Comparison of ENCODE assay signal across 8 mouse cellular contexts in the genomic region with DNA sequence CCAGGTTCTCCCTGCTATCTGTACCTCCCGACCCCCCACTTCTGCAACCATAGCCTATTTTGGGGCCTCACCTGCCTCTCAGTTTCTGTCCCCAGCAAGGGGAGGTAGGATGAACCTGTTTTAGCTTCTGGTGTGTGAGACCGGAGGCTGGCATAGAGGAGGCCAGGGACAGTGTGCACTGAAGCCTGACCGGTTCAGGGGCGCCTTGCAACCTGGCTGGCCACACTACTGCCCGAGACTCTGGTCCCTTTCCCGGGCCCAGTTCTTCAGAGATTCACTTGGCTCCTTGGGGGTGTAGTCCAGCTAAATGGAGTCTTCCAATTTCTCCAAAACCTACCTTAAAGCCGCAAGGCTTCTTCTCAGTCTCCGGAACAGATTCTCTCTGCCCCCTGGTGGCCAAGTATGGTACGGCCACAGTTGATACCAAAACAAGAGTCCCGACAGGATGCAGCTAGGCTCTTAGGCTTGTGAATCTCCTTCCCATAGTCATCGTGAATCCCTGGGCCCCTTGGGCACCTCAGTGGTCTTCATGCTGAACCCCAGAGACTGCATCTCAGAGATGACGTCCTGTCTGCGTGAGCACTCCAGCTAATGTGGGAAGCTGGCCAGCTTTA. TPM values are rescaled to one million over a fixed set of nuclear protein-coding genes. Genes with fewer than 3 reads are reported as not detected.
A peak's percentile ranks its signal among the peaks of the same experiment; 100 is the strongest.
DNase-seq lines count a peak whose midpoint lies in the region; ATAC-seq and TF ChIP-seq lines count a peak whose summit lies in the region.

No protein-coding gene starts in this region.

- ATAC-seq in erythroblast, adult 5-6 weeks (replicated peaks; ENCODE audit: low FRiP score, poor library complexity, severe bottlenecking) = peak; percentile 93
- ATAC-seq in heart, embryonic 11.5 days (replicated peaks; ENCODE audit: insufficient number of reproducible peaks, low FRiP score, low TSS enrichment) = no peak
- ATAC-seq in kidney, embryonic 15.5 days (replicated peaks; ENCODE audit: low FRiP score) = no peak
- no peak for ATAC-seq in limb, embryonic 15.5 days (ENCODE audit: insufficient number of reproducible peaks, low FRiP score, low TSS enrichment, low read depth)

- no peaks in the 10 kb centered on the region for H3K4me1 ChIP-seq in bone marrow macrophage, adult 2 months (ENCODE audit: control insufficient read depth, insufficient read depth, low read length)
- peaks cover 12% of the 10 kb centered on the region for H3K4me1 ChIP-seq in heart, embryonic 11.5 days (ENCODE audit: control insufficient read depth, insufficient read depth, low read length)
- H3K4me1 ChIP-seq in kidney, embryonic 15.5 days = peaks cover 5% of the 10 kb centered on the region
- peaks cover 8% of the 10 kb centered on the region; the same call in 1 of the 2 replicates for H3K4me1 ChIP-seq in limb, embryonic 15.5 days

- no peak overlapping the region for H3K9ac ChIP-seq in heart, embryonic 11.5 days (ENCODE audit: low read depth, low read length)
- H3K9ac ChIP-seq in kidney, embryonic 15.5 days = no peak overlapping the region
- H3K9ac ChIP-seq in limb, embryonic 15.5 days = no peak overlapping the region

- peak; percentile 71 for TF ChIP-seq CTCF in bone marrow macrophage, adult 2 months (IDR thresholded peaks at IDR 0.05; ENCODE audit: low read depth, low read length)

- peak overlapping the region; percentile 14 for H3K4me2 ChIP-seq in heart, embryonic 11.5 days
- peak overlapping the region; percentile 54 for H3K4me2 ChIP-seq in kidney, embryonic 15.5 days
- H3K4me2 ChIP-seq in limb, embryonic 15.5 days = 0 out of 2 replicates have a peak overlapping the region, but pooled peaks have one; percentile 14

- no peaks in the 10 kb centered on the region for H3K36me3 ChIP-seq in heart, embryonic 11.5 days (ENCODE audit: control insufficient read depth, insufficient read depth, low read length)
- H3K36me3 ChIP-seq in kidney, embryonic 15.5 days = no peaks in the 10 kb centered on the region
- H3K36me3 ChIP-seq in limb, embryonic 15.5 days = no peaks in the 10 kb centered on the region

- TF ChIP-seq POLR2A in bone marrow macrophage, adult 2 months (IDR thresholded peaks at IDR 0.05; ENCODE audit: borderline replicate concordance, low read depth, low read length) = no peak

- DNase-seq in B cell, adult 2 months = peak; percentile 95 to 96
- DNase-seq in naive thymus-derived CD4-positive, alpha-beta T cell, adult 2 months (ENCODE audit: low read depth) = peak; percentile 91
- peak; percentile 79 to 93 for DNase-seq in spleen, postnatal 4 days (ENCODE audit: low spot score in 2 of 2)

- H3K27ac ChIP-seq in bone marrow macrophage, adult 2 months (ENCODE audit: insufficient read depth, low read depth, low read length) = no peak overlapping the region
- no peak overlapping the region for H3K27ac ChIP-seq in heart, embryonic 11.5 days (ENCODE audit: low read depth, low read length)
- no peak overlapping the region for H3K27ac ChIP-seq in kidney, embryonic 15.5 days
- H3K27ac ChIP-seq in limb, embryonic 15.5 days = no peak overlapping the region

- 16% methylated on average over 13 of the region's 13 CpGs for WGBS in heart, embryonic 11.5 days (ENCODE audit: insufficient replicate concordance)
- WGBS in kidney, embryonic 15.5 days = 14% methylated on average over 13 of the region's 13 CpGs
- WGBS in limb, embryonic 15.5 days = 23% methylated on average over 13 of the region's 13 CpGs

- H3K27me3 ChIP-seq in heart, embryonic 11.5 days (ENCODE audit: control insufficient read depth, insufficient read depth, low read length) = no peaks in the 10 kb centered on the region
- 0 out of 2 replicates have a peak, but pooled peaks cover 2% of the 10 kb centered on the region for H3K27me3 ChIP-seq in kidney, embryonic 15.5 days
- H3K27me3 ChIP-seq in limb, embryonic 15.5 days = no peaks in the 10 kb centered on the region

- no peaks in the 10 kb centered on the region for H3K9me3 ChIP-seq in heart, embryonic 11.5 days (replicated peaks; ENCODE audit: control insufficient read depth, low read length)
- no peaks in the 10 kb centered on the region for H3K9me3 ChIP-seq in kidney, embryonic 15.5 days (replicated peaks)
- no peaks in the 10 kb centered on the region for H3K9me3 ChIP-seq in limb, embryonic 15.5 days

- no peak overlapping the region for H3K4me3 ChIP-seq in bone marrow macrophage, adult 2 months (ENCODE audit: insufficient read depth, low read length)
- no peak overlapping the region for H3K4me3 ChIP-seq in heart, embryonic 11.5 days (ENCODE audit: low read depth, low read length)
- H3K4me3 ChIP-seq in kidney, embryonic 15.5 days (replicated peaks) = peak overlapping the region; percentile 21
- H3K4me3 ChIP-seq in limb, embryonic 15.5 days = no peak overlapping the region

RNA-seq across cellular contexts. Expression of a gene that starts 22.0 kb away (rescaled TPM):
- polyA plus RNA-seq in bone marrow macrophage, adult 2 months (2012; ENCODE audit: insufficient read depth, insufficient read length, missing spikeins) = 4.1 and 4.3 TPM in 2 replicates
- total RNA-seq in erythroblast, adult 5-6 weeks (2015; ENCODE audit: low replicate concordance) = not detected in 2 replicates
- total RNA-seq in erythroblast, adult 5-6 weeks (2017; ENCODE audit: low replicate concordance) = not detected in 2 replicates
- 0.26 and 0.27 TPM in 2 replicates for polyA plus RNA-seq in heart, embryonic 11.5 days (2014; fragmentation: Nextera tagmentation; extraction: Ambion mirVana)
- polyA plus RNA-seq in kidney, embryonic 15.5 days (2015; fragmentation: Nextera tagmentation; extraction: Ambion mirVana) = 3.7 and 4.3 TPM in 2 replicates
- polyA plus RNA-seq in limb, embryonic 15.5 days (2015; fragmentation: Nextera tagmentation; extraction: Ambion mirVana) = 0.68 TPM in 2 replicates

RNA-seq across cellular contexts. Expression of a gene that starts 48.8 kb away (rescaled TPM):
- polyA plus RNA-seq in bone marrow macrophage, adult 2 months (2012; ENCODE audit: insufficient read depth, insufficient read length, missing spikeins) = 1,270 and 1,466 TPM in 2 replicates
- 701 and 899 TPM in 2 replicates for total RNA-seq in erythroblast, adult 5-6 weeks (2015; ENCODE audit: low replicate concordance)
- 332 and 357 TPM in 2 replicates for total RNA-seq in erythroblast, adult 5-6 weeks (2017; ENCODE audit: low replicate concordance)
- 855 and 888 TPM in 2 replicates for polyA plus RNA-seq in heart, embryonic 11.5 days (2014; fragmentation: Nextera tagmentation; extraction: Ambion mirVana)
- polyA plus RNA-seq in kidney, embryonic 15.5 days (2015; fragmentation: Nextera tagmentation; extraction: Ambion mirVana) = 1,072 and 1,152 TPM in 2 replicates
- 1,005 and 1,062 TPM in 2 replicates for polyA plus RNA-seq in limb, embryonic 15.5 days (2015; fragmentation: Nextera tagmentation; extraction: Ambion mirVana)

RNA-seq across cellular contexts. Expression of a gene that starts 52.5 kb away (rescaled TPM):
- polyA plus RNA-seq in bone marrow macrophage, adult 2 months (2012; ENCODE audit: insufficient read depth, insufficient read length, missing spikeins) = 9.6 and 9.7 TPM in 2 replicates
- not detected in 2 replicates for total RNA-seq in erythroblast, adult 5-6 weeks (2015; ENCODE audit: low replicate concordance)
- 0.34 TPM in 1 of 2 replicates, not detected in the other for total RNA-seq in erythroblast, adult 5-6 weeks (2017; ENCODE audit: low replicate concordance)
- 5.0 and 6.1 TPM in 2 replicates for polyA plus RNA-seq in heart, embryonic 11.5 days (2014; fragmentation: Nextera tagmentation; extraction: Ambion mirVana)
- 14.6 and 15.2 TPM in 2 replicates for polyA plus RNA-seq in kidney, embryonic 15.5 days (2015; fragmentation: Nextera tagmentation; extraction: Ambion mirVana)
- polyA plus RNA-seq in limb, embryonic 15.5 days (2015; fragmentation: Nextera tagmentation; extraction: Ambion mirVana) = 19.6 and 31.1 TPM in 2 replicates
